Mouse (Mus musculus) heart, embryonic 10.5 days (tissue): ENCODE data around the gene Tfpi. TPM values are rescaled to one million over a fixed set of nuclear protein-coding genes. Genes with fewer than 3 reads are reported as not detected.

ENCODE experiments used
- DNase-seq: peaks from one replicate; pipeline ENCODE4 v3.0.0-alpha.2; 2017; ENCODE audit warnings: low spot score
- H3K27ac ChIP-seq: fragments of 300-500 bp; sonication (generic); 2 replicates; pipeline ENCODE4 v1.5.1; 2016; ENCODE audit warnings: mild to moderate bottlenecking
- H3K27me3 ChIP-seq: fragments of 300-500 bp; sonication (generic); 2 replicates; pipeline ENCODE4 v1.6.1; 2016; ENCODE audit warnings: mild to moderate bottlenecking; ENCODE audit not compliant: poor library complexity, insufficient read depth, severe bottlenecking
- H3K36me3 ChIP-seq: fragments of 300-500 bp; sonication (generic); 2 replicates; pipeline ENCODE4 v1.6.1; 2016; ENCODE audit warnings: mild to moderate bottlenecking, moderate library complexity
- H3K4me1 ChIP-seq: fragments of 300-500 bp; sonication (generic); 2 replicates; pipeline ENCODE4 v1.6.1; 2016; ENCODE audit warnings: mild to moderate bottlenecking
- H3K4me3 ChIP-seq: fragments of 300-500 bp; sonication (generic); 2 replicates; pipeline ENCODE4 v1.5.1; 2016; ENCODE audit warnings: mild to moderate bottlenecking, moderate library complexity
- H3K9me3 ChIP-seq: fragments of 300-500 bp; sonication (generic); 2 replicates; pipeline ENCODE4 v1.6.1; 2016; ENCODE audit warnings: mild to moderate bottlenecking, moderate library complexity
- WGBS: fragments of 180-500 bp; shearing (Covaris S2); methylation state at CpG from one replicate; pipeline ENCODE4 v1.1.7; 2016; 5-methylcytosine and 5-hydroxymethylcytosine counted together
- polyA plus RNA-seq: library from polyadenylated mRNA; unstranded; fragments of >200 nt; fragmentation: Nextera tagmentation; extraction: Ambion mirVana; gene quantifications from 2 replicates; pipeline ENCODE4 v1.2.1, GENCODE M21; 2016

The Tfpi gene
- polyA plus RNA-seq, 1 experiment from 2014 or later = 56.5 TPM

DNA sequence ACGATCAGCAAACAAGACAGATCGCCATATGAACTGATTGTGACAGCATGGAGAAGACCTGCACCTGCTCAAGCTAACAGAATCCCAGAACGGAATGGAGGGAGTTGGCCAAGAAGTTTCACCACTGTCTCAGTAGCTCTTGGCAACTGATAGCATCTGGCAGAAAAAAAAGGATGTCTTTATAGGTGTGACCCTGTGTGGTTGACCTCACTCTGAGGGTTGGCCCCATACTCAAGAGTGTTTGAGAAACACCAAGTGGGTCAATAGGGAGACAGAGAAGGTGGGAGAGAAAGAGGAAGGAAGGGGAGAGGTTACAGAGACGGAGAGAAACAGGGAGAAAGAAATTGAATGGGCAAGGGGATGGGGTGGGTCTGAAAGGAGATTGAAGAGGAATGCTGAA lies 92.7 kb downstream of the Tfpi start:
- H3K9me3 ChIP-seq = no peaks in the 10 kb centered on the region
- H3K4me1 ChIP-seq = peaks cover 21% of the 10 kb centered on the region
- WGBS = 76% methylated on average over 4 of the region's 4 CpGs

More for the DNA sequence above, 92.7 kb downstream of the Tfpi start:
- Histone ChIP-seq H3K36me3 (no peaks in the 10 kb centered on the region), H3K4me3 (no peak overlapping the region), H3K27ac (no peak overlapping the region), H3K27me3 (no peaks in the 10 kb centered on the region)
- no peak for DNase-seq

Other genes with a start within 250 kb of the Tfpi start
- gene Calcrl, start 51.4 kb downstream of the Tfpi start, polyA plus RNA-seq = 37.7 and 52.7 TPM in 2 replicates
- 65.2 and 91.5 TPM in 2 replicates for gene Ctnnd1, start 174.0 kb upstream of the Tfpi start, polyA plus RNA-seq
- gene Btbd18, start 182.3 kb upstream of the Tfpi start, polyA plus RNA-seq = 0.21 and 0.29 TPM in 2 replicates
- gene Selenoh, start 194.0 kb upstream of the Tfpi start, polyA plus RNA-seq = 347 and 370 TPM in 2 replicates
- gene Gm28635, start 201.3 kb upstream of the Tfpi start, polyA plus RNA-seq = not detected in 2 replicates
- gene Med19, start 201.6 kb upstream of the Tfpi start, polyA plus RNA-seq = 30.8 and 39.9 TPM in 2 replicates
- 172 and 182 TPM in 2 replicates for gene Tmx2, start 202.4 kb upstream of the Tfpi start, polyA plus RNA-seq
- gene Zdhhc5, start 238.4 kb upstream of the Tfpi start, polyA plus RNA-seq = 33.3 and 33.4 TPM in 2 replicates